Mouse (Mus musculus): ENCODE measurements around the gene Ikzf5.

DNA sequence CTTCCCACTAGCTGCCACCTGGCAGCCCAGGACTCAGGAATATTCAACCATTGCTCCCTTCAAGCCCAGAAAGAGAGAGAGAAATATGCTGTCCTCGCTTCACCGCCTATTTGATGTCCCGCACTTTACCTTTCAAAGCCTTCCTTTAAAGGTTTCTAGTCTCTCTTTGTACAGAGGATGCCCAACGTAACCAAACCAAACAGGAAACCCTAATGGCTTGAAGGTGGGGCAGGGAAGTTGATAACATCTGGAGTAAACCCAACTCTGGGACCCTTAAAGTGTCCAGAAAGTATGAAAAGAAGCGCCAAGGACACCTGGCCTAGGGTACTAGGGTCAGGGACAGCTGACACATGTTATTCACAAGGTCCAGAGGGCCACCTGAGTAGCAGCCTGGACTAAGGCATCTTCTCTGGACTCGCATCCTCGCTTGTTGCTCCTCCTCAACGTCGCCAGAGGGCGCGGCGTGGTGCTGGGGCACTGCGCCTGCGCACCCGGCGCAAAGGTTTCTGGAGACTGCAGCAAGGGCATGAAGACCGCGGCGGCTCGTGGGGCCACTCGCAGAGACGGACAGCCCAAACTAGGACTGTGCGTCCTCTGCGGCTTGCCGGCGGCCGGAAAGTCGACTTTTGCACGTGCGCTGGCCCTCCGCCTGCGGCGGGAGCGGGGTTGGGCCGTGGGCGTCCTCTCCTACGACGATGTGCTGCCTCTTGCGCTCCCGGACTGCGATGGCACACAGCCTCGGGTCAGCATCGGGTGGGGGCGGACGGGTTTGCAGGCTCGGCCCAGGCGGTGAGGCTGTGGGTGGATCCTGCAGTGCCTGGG is 39.5 kb downstream of the Ikzf5 start, which contains the start of gene Pstk:
- TF ChIP-seq POLR2A (IDR thresholded peaks at IDR 0.05; ENCODE audit: insufficient read length, low read depth) (peak; percentile 99), E2F4 (IDR thresholded peaks at IDR 0.05; ENCODE audit: insufficient read depth) (no peak)
